Mouse (Mus musculus) thymus, adult 2 months (tissue): Measurements from ENCODE around the gene Galntl5. TPM values are rescaled to one million over a fixed set of nuclear protein-coding genes. Genes with fewer than 3 reads are reported as not detected.
A peak's percentile ranks its signal among the peaks of the same experiment; 100 is the strongest.
"Not testable (repeated sequence)": the region's sequence is repeated elsewhere in the genome, so short reads cannot be mapped to it uniquely, and the experiment has no call there.

Experiments used
- DNase-seq: peaks from one replicate; pipeline ENCODE4 v3.0.0; 2021
- H3K27ac ChIP-seq: fragments of 200-500 bp; 2 replicates; pipeline ENCODE4 v1.5.1; 2012; ENCODE audit warnings: low read length, control low read depth; ENCODE audit not compliant: control insufficient read depth, insufficient read depth
- H3K27me3 ChIP-seq: fragments of 200-500 bp; 2 replicates; pipeline ENCODE4 v1.6.1; 2012; ENCODE audit warnings: mild to moderate bottlenecking, low read length, moderate library complexity, mixed read lengths; ENCODE audit not compliant: control insufficient read depth, insufficient read depth
- H3K36me3 ChIP-seq: fragments of 200-500 bp; 2 replicates; pipeline ENCODE4 v1.6.1; 2012; ENCODE audit warnings: mild to moderate bottlenecking, low read length, moderate library complexity; ENCODE audit not compliant: control insufficient read depth, insufficient read depth
- H3K4me1 ChIP-seq: fragments of 200-500 bp; replicated peaks from 2 replicates; pipeline ENCODE4 v1.6.1; 2012; ENCODE audit warnings: low read length; ENCODE audit not compliant: control insufficient read depth, insufficient read depth
- H3K4me3 ChIP-seq: fragments of 200-500 bp; 2 replicates; pipeline ENCODE4 v1.5.1; 2012; ENCODE audit warnings: mild to moderate bottlenecking, low read length, control low read depth, moderate library complexity; ENCODE audit not compliant: control insufficient read depth, insufficient read depth
- CTCF ChIP-seq: fragments of 200-500 bp; IDR thresholded peaks from 2 replicates; pipeline ENCODE4 v1.5.1; 2012; ENCODE audit warnings: mild to moderate bottlenecking, control low read depth, low read length, moderate library complexity, borderline replicate concordance; ENCODE audit not compliant: control insufficient read depth, poor library complexity, insufficient read depth; ENCODE audit errors: extremely low read depth
- POLR2A ChIP-seq: fragments of 200-500 bp; IDR thresholded peaks from 2 replicates; pipeline ENCODE4 v1.6.1; 2012; ENCODE audit warnings: mild to moderate bottlenecking, low read length, control low read depth, moderate library complexity; ENCODE audit not compliant: control insufficient read depth, poor library complexity, insufficient read depth; ENCODE audit errors: extremely low read depth
- WGBS: fragments of 180-500 bp; shearing (Covaris S2); methylation state at CpG from one replicate; pipeline ENCODE4 v1.1.7; 2018; 5-methylcytosine and 5-hydroxymethylcytosine counted together
- polyA plus RNA-seq: library from polyadenylated mRNA; depleted of rRNA; stranded (reverse); fragments of >200 nt; gene quantifications from 2 replicates; pipeline ENCODE4 v1.2.3, GENCODE M21; 2012

Galntl5 gene
- polyA plus RNA-seq, 1 experiment, result not detected

GRCm38 (mm10) chr5:25188802-25189201 lies 7.5 kb downstream of the Galntl5 start:
- Histone ChIP-seq H3K27me3 (no peaks in the 10 kb centered on the region), H3K4me3 (no peak overlapping the region), H3K36me3 (no peaks in the 10 kb centered on the region), H3K4me1 (no peaks in the 10 kb centered on the region), H3K27ac (no peak overlapping the region)
- 83% methylated on average over 1 of the region's 1 CpGs for WGBS
- DNase-seq, result peak; percentile 11
- no peak for TF ChIP-seq CTCF
- TF ChIP-seq POLR2A, result no peak

DNA sequence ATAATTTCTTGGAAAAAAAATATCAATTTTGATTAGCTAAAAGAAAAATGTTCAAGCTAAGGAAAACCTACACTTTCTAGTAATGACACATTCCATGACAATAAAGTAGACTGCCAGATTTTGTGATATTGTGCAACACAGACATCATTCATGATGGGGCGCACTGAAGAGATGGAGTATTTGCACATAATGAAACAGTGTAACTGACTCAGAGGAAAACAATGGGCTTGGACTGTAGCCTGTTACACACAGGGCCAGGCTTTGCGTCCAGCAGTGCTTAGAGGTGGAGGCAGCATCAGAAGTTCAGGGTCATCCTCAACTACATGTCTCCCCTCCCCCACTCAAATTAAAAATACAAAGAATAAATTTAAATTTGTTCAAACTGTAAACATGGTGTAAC lies 9.3 kb downstream of the Galntl5 start:
- Histone ChIP-seq H3K4me1 (no peaks in the 10 kb centered on the region), H3K27ac (no peak overlapping the region), H3K36me3 (no peaks in the 10 kb centered on the region), H3K27me3 (no peaks in the 10 kb centered on the region), H3K4me3 (no peak overlapping the region)
- TF ChIP-seq CTCF, result no peak
- no peak for TF ChIP-seq POLR2A
- 96% methylated on average over 2 of the region's 2 CpGs for WGBS
- DNase-seq, result no peak

GRCm38 (mm10) chr5:25211872-25212271 lies 30.6 kb downstream of the Galntl5 start:
- no peaks in the 10 kb centered on the region for H3K27me3 ChIP-seq
- TF ChIP-seq POLR2A (no peak), CTCF (no peak)
- WGBS, result 93% methylated on average over 1 of the region's 1 CpGs
- no peaks in the 10 kb centered on the region for H3K4me1 ChIP-seq
- no peak for DNase-seq
- no peak overlapping the region for H3K4me3 ChIP-seq
- H3K36me3 ChIP-seq, result no peaks in the 10 kb centered on the region
- H3K27ac ChIP-seq, result no peak overlapping the region

DNA sequence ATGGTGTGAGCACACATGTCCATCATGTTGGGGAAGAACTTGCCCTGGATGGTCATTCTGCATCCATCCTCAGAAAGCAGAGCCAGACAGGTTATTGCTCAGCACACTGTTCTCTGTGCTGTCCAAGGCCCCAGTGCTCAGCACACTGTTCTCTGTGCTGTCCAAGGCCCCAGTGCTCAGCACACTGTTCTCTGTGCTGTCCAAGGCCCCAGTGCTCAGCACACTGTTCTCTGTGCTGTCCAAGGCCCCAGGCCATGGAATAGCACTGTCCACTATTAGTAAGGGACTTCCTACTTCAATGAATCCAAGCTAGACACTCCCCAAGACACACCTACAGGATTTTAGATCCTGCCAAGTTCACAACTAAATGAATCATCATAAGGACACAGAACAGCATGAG lies 32.0 kb downstream of the Galntl5 start:
- H3K4me1 ChIP-seq, H3K4me3 ChIP-seq, H3K27me3 ChIP-seq, DNase-seq, H3K27ac ChIP-seq, H3K36me3 ChIP-seq: not testable (repeated sequence)

- Histone ChIP-seq H3K27ac (no peak overlapping the region), H3K27me3 (no peaks in the 10 kb centered on the region), H3K36me3 (no peaks in the 10 kb centered on the region), H3K4me1 (no peaks in the 10 kb centered on the region), H3K4me3 (no peak overlapping the region)
- 70% methylated on average over 6 of the region's 6 CpGs for WGBS
- no peak for DNase-seq
- TF ChIP-seq CTCF, result no peak
- TF ChIP-seq POLR2A, result no peak
These were observed 33.7 kb downstream of the Galntl5 start for GRCm38 (mm10) chr5:25215006-25215405.

DNA sequence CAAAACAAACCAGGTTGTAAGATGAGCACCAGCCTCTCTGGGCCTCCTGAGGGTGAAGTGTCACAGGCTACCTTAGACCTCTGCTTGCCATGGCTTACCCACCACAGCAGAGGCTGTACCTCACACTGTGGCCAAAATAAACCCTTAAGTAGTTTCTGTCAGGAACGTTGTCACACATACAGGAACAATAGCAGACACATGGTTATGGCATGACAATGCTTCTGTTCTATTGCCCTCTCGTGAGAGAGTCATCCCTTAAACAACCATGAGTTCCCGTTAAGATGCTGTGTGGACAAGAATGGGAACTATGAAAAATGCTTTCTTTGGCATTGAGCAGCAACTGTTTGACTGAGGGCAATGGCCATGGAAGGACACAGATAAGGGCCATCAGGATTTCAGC lies 40.3 kb downstream of the Galntl5 start, which contains the start of gene Galnt11:
Galnt11 (plus strand) TSS at position 301 of the 400 bp plus-strand sequence.
- Histone ChIP-seq H3K27ac (no peak within 1 kb of the TSS), H3K4me1 (no peaks in the 10 kb centered on the region), H3K4me3 (peak within 1 kb of the TSS; percentile 56), H3K27me3 (no peaks in the 10 kb centered on the region), H3K36me3 (no peaks in the 10 kb centered on the region)
- TF ChIP-seq POLR2A (no peak), CTCF (no peak)
- WGBS, result 90% methylated on average over 3 of the region's 3 CpGs
- DNase-seq, result no peak

DNA sequence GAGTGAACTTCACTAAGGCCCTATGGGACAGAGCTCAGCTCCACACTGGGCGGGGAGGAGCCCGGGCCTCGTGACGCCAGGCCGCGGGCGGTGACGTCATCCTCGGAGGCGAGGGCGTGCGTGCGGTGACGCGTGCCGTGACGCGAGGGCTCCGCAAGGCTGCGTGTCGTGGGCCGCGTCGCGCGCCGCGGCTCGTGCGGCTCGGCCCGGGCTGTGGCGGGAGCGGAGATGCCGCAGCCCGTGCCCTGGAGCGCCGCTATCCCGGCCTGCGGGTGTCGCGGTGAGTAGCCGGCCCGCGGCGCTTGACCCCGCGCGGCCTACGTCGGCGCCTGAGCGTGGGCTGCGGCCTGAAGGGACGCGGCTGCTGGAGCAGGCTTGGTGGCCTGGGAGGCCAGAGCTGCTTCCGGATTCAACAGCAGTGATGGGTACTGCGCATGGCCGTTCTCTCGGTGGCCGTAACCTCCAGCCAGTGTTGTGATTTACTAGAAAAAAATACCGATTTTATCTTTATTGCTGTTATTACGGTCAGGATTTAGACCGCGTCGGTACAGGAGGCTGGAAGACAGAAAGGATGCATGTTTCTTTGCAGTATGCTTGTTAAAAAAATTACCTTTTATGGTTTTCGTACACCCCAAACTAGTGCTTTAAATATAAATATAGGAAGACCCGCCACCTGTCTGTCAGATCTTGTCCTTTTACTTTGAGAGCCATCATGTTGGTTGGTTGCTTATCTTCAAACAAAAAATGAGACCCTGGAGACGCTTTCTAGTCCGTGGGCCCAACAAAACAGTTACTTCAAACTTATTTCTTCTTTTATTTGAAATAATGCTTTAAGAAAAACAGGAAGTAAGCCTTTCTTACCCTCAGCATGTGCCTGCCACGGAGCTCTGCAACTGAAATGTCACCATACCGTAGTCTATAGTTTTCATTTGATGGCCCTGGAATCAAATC lies 41.8 kb downstream of the Galntl5 start, which contains the start of gene E130116L18Rik:
E130116L18Rik (minus strand) TSS at position 402 of the 951 bp plus-strand sequence.
- peak; percentile 81 for DNase-seq
- peak within 1 kb of the TSS; percentile 56 for H3K4me3 ChIP-seq
- H3K36me3 ChIP-seq, result no peaks in the 10 kb centered on the region
- TF ChIP-seq POLR2A (peak; percentile 57; the same call in 1 of the 2 replicates), CTCF (0 out of 2 replicates have a peak, but pooled peaks have one; percentile 50)
- no peak within 1 kb of the TSS for H3K27ac ChIP-seq
- H3K4me1 ChIP-seq, result no peaks in the 10 kb centered on the region
- 1% methylated on average over 72 of the region's 72 CpGs for WGBS
- no peaks in the 10 kb centered on the region for H3K27me3 ChIP-seq

DNA sequence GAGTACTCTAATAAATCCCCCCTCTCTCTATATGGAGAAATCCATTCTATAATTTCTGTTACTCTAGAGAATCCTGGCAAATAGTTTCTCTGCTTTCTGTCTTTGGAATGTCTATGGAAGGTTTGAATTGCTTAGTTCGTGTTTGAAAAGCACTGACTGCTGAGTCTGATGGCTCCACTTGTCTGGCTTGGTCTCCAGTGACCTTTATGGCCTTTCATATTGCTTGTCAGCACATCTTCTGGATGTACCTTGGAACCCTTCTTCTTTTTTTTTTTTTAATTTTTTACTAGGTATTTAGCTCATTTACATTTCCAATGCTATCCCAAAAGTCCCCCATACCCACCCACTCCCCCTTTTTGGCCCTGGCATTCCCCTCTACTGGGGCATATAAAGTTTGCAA lies 43.1 kb downstream of the Galntl5 start:
- H3K27ac ChIP-seq, DNase-seq, H3K4me3 ChIP-seq, H3K36me3 ChIP-seq, H3K4me1 ChIP-seq, H3K27me3 ChIP-seq: not testable (repeated sequence)
- WGBS, result 96% methylated on average over 1 of the region's 1 CpGs
